Mouse (Mus musculus): ENCODE data around the gene Pcp2. TPM values are rescaled to one million over a fixed set of nuclear protein-coding genes. Genes with fewer than 3 reads are reported as not detected.

The Pcp2 gene
- total and polyA plus RNA-seq, 3 experiments, result 0.38 to 0.56 TPM; not detected in 1

GRCm38 (mm10) chr8:3600401-3600800 is 24.9 kb downstream of the Pcp2 start:
- H3K4me3 ChIP-seq (replicated peaks in 1 of 3; ENCODE audit: low read depth in 2 of 3, low read length in 2 of 3, poor library complexity in 1 of 3), result no peak overlapping the region
- no peaks in the 10 kb centered on the region for H3K27me3 ChIP-seq (replicated peaks)
- peaks cover 0 to 2% of the 10 kb centered on the region in 2 experiments for H3K36me3 ChIP-seq (replicated peaks in 1 of 2; ENCODE audit: control insufficient read depth in 1 of 2, insufficient read depth in 1 of 2, low read length in 1 of 2)
- H3K4me1 ChIP-seq (ENCODE audit: control insufficient read depth in 1 of 2, insufficient read depth in 2 of 2), result peaks cover 16 to 19% of the 10 kb centered on the region in 2 experiments
- dilution Hi-C loops (cut with MboI; ENCODE audit: extremely low pct_ligation_motif_present, extremely low pct_unique_long_range_greater_than_20kb, low sequenced_read_pairs), result no loop called here
- in situ Hi-C loops (cut with MboI; ENCODE audit: low pct_ligation_motif_present, low pct_unique_long_range_greater_than_20kb, low sequenced_read_pairs), result no loop called here
- H3K9me3 ChIP-seq (replicated peaks; ENCODE audit: low read length), result no peaks in the 10 kb centered on the region
- no peaks in the 10 kb centered on the region for H3K79me2 ChIP-seq (replicated peaks; ENCODE audit: control insufficient read depth, extremely low read depth, insufficient read depth, poor library complexity, severe bottlenecking)
- TF ChIP-seq ZC3H11A (IDR thresholded peaks at IDR 0.05; ENCODE audit: low read depth, low read length) (no peak), E2F4 (IDR thresholded peaks at IDR 0.05; ENCODE audit: insufficient replicate concordance, low read depth, low read length) (no peak), USF2 (conservative IDR thresholded peaks at IDR 0.05; ENCODE audit: low read depth, low read length) (no peak), NRF1 (IDR thresholded peaks at IDR 0.05; ENCODE audit: low read depth, low read length) (no peak), NELFE (IDR thresholded peaks at IDR 0.05; ENCODE audit: low read depth, low read length) (no peak), MEF2A (IDR thresholded peaks at IDR 0.05; ENCODE audit: borderline replicate concordance, low read depth, low read length) (no peak), RCOR1 (conservative IDR thresholded peaks at IDR 0.05; ENCODE audit: low read depth, low read length) (no peak), IRF4 (IDR thresholded peaks at IDR 0.05; ENCODE audit: low read depth, low read length) (no peak), RAD21 (IDR thresholded peaks at IDR 0.05; ENCODE audit: low read depth, low read length) (no peak), BHLHE40 (IDR thresholded peaks at IDR 0.05; ENCODE audit: low read depth, low read length) (no peak), TBP (conservative IDR thresholded peaks at IDR 0.05; ENCODE audit: low read depth, low read length) (no peak), MXI1 (IDR thresholded peaks at IDR 0.05; ENCODE audit: low read depth, low read length) (no peak), POLR2A (IDR thresholded peaks at IDR 0.05; ENCODE audit: low read depth, low read length) (no peak), EP300 (IDR thresholded peaks at IDR 0.05; ENCODE audit: low read length) (no peak), ZKSCAN1 (IDR thresholded peaks at IDR 0.05; ENCODE audit: borderline replicate concordance, low read depth, low read length) (no peak), JUN (IDR thresholded peaks at IDR 0.05; ENCODE audit: insufficient read depth, low read depth, low read length) (no peak), ZNF384 (IDR thresholded peaks at IDR 0.05; ENCODE audit: low read depth, low read length) (no peak), CHD1 (IDR thresholded peaks at IDR 0.05; ENCODE audit: low read depth, low read length) (no peak), MYC (IDR thresholded peaks at IDR 0.05; ENCODE audit: low read depth, low read length) (no peak)
- no peak for DNase-seq (ENCODE audit: extremely low read depth)
- H3K4me2 ChIP-seq (ENCODE audit: insufficient read depth, low read depth, poor library complexity, severe bottlenecking), result no peak overlapping the region
- H3K27ac ChIP-seq (ENCODE audit: insufficient read depth, low read depth), result no peak overlapping the region
- H3K9ac ChIP-seq (ENCODE audit: insufficient read depth, low read depth), result no peak overlapping the region

GRCm38 (mm10) chr8:3599219-3599618 is 26.1 kb downstream of the Pcp2 start:
- dilution Hi-C loops (cut with MboI; ENCODE audit: extremely low pct_ligation_motif_present, extremely low pct_unique_long_range_greater_than_20kb, low sequenced_read_pairs), result no loop called here
- Histone ChIP-seq H3K4me2 (ENCODE audit: insufficient read depth, low read depth, poor library complexity, severe bottlenecking) (0 out of 2 replicates have a peak overlapping the region, but pooled peaks have one; percentile 5), H3K9me3 (replicated peaks; ENCODE audit: low read length) (no peaks in the 10 kb centered on the region), H3K9ac (ENCODE audit: insufficient read depth, low read depth) (no peak overlapping the region), H3K4me1 (ENCODE audit: control insufficient read depth in 1 of 2, insufficient read depth in 2 of 2) (peaks cover 16% of the 10 kb centered on the region in 2 experiments), H3K79me2 (replicated peaks; ENCODE audit: control insufficient read depth, extremely low read depth, insufficient read depth, poor library complexity, severe bottlenecking) (no peaks in the 10 kb centered on the region), H3K4me3 (replicated peaks in 1 of 3; ENCODE audit: low read depth in 2 of 3, low read length in 2 of 3, poor library complexity in 1 of 3) (no peak overlapping the region), H3K36me3 (replicated peaks in 1 of 2; ENCODE audit: control insufficient read depth in 1 of 2, insufficient read depth in 1 of 2, low read length in 1 of 2) (no peaks in the 10 kb centered on the region), H3K27me3 (replicated peaks) (peaks cover 2% of the 10 kb centered on the region), H3K27ac (ENCODE audit: insufficient read depth, low read depth) (no peak overlapping the region)
- in situ Hi-C loops (cut with MboI; ENCODE audit: low pct_ligation_motif_present, low pct_unique_long_range_greater_than_20kb, low sequenced_read_pairs), result no loop called here
- TF ChIP-seq HCFC1 (IDR thresholded peaks at IDR 0.05; ENCODE audit: low read depth, low read length) (no peak), CHD2 (IDR thresholded peaks at IDR 0.05; ENCODE audit: low read length) (peak; percentile 43; the same call in 1 of the 2 replicates), MAFK (IDR thresholded peaks at IDR 0.05; ENCODE audit: insufficient replicate concordance, low read length) (no peak)
- peak; percentile 51 for DNase-seq (ENCODE audit: extremely low read depth)

Measured in CH12.LX (cell line).